Mouse (Mus musculus) thymus, postnatal 36 days (tissue): ENCODE data around the gene Pafah1b2.

Experiments used
- DNase-seq, 2 experiments: peaks; one replicate each; pipeline ENCODE4 v3.0.0; 2022; ENCODE audit warnings: mixed read lengths in 2 of 2

Gene Pafah1b2

GRCm38 (mm10) chr9:46026058-46026849 lies 13.8 kb upstream of the Pafah1b2 start:
- no peak for DNase-seq

GRCm38 (mm10) chr9:46023591-46023990 lies 11.1 kb upstream of the Pafah1b2 start:
- no peak for DNase-seq

DNA sequence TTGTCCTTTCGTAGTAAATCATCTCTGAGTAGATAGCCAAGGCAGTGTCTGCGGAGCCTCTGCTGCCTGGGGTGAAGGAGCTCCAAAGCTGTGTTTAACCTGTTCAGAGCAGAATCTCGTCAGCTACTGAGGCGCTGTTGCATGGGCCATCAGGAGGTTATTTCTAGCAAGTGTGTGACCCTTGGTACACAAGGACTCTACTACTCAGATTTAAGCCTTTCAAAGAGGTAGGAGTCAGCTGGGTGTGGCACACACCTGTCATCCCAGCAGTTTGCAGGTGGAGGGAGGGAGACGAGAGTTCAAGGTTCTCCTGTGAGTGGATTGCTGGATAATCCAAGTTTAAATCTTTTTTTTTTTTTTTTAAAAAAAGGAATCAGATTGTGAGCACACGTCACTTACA lies 7.5 kb upstream of the Pafah1b2 start:
- DNase-seq = no peak

DNA sequence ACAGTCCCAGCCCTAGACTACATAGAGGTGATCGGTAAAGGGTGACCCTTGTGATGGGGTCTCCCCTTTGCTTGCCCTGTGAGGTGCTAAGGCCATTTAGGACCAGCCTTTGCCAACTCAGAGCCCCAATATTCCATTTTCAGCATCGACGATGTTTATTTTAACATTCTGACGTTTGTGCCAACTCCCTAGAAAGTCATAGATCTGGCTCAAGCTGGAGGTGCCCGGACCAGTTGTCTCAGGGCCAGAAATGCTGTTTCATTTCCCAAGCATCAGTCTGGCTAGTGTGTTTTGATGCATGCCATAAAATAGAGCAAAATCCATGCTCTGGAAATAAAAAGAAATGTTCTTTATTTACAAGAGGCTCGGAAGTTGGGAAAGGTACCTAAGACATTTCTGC lies 5.8 kb upstream of the Pafah1b2 start:
- no peak for DNase-seq

- DNase-seq = no peak
Observed at GRCm38 (mm10) chr9:46016417-46016816, 3.9 kb upstream of the Pafah1b2 start.

DNA sequence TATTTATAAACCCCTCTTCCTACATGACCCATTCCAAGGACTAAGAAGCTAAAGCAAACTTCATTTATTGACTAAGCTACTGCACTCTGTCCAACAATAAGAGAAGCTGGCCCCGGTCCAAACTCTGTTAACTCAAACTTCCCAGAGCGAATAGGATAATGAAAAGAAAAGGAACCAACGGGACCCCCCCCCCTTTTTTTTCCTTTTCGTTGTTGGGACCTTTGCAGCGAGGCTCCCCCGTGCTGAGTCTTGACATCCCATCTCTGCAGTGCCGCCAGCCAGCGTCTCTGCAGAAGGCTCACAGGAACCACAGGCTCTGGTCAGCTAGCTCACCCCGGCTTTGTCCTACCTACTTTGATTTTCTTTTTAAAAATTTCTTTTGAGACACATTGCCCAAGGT lies 3.3 kb upstream of the Pafah1b2 start:
- DNase-seq = no peak

GRCm38 (mm10) chr9:46015081-46015551 lies 2.6 kb upstream of the Pafah1b2 start:
- DNase-seq = no peak

GRCm38 (mm10) chr9:46014251-46014681 lies 1.8 kb upstream of the Pafah1b2 start:
- DNase-seq = peak; percentile 57 to 66

DNA sequence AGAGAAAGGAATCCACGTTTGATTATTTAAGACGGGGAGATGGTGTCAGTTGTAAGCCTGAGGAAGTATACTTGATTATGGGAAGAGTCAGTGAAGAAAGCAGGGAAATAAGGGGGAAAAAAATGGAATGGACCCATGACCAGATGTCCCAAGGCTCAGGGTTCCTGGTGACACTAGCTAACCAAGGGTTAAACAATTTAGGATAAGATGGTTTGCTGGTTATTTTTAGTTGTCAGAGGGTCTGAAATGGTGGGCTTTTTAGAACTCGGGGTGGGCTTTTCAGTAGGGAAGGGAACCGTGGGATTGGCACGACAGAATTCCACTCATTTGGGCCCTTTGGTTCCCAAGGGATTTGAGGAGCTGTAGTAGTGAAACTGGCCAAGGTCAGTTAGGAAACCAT lies 1.1 kb upstream of the Pafah1b2 start:
- no peak for DNase-seq

DNA sequence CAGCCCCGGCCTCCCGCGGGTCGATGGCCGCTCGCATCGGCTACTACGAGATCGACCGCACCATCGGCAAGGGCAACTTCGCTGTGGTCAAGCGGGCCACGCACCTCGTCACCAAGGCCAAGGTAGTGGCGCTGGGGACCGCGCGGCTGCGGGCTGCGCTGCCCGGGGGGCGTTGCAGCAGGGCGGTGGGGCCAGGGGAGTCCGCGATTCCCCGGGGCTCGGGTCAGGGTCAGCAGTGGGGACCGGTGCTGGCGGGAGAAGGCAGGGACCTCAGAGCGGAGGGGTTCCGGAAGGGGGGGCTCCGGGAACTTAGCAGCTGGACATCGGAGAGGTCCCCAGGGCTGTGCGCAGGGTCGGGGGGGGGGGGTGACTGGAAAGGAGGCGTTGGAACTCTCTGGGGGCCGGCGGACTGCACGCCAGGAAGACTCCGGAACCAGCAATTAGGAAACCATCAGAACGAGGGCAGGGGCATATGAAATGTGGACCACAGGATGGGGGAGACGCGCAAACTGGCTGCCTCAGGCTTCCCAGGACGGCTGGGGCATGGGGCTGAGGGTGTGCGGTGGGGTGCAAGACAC lies 608 bp upstream of the Pafah1b2 start:
- peak in 1 of 2 experiments; percentile 51 for DNase-seq

DNA sequence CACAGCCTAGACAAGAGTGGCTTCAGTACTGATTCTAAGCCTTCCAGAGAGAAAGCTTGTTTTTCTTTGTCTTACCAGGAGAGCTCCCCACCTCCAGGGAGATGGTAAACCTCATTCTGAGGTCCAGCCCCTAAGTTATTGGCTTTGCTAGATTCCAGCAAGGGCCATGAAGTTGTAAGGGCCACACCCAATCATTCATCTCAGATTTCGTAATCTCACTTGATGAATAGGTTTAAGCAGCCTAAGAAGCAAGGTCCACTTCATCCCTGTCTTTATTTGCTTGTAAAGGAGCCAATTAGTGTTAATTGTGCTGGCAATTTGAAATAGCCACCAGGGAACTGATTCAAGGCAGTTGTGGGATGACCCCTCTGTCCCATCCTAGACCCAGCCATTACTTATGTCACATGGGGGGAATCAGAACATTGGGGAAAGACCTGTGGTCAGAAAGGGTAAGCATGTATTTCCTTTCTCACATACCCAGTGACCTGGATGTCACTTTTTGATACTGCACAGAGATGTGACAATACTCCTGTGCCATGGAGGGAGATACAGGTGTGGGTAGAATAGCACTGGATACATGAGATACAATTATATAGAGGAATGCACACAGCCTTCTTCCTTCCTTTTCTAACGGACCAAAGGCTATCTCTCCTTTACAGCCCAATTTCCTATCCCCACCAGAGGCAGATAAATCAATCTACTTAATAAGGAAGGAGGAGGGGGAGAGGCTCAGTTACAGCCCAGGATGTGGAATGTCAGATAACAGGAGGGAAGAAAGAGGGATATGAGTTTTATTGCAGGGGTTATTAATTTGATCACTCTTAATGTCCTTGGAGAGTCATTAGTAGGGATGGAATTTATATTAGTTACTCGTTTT lies 1.2 kb downstream of the Pafah1b2 start:
- no peak for DNase-seq

DNA sequence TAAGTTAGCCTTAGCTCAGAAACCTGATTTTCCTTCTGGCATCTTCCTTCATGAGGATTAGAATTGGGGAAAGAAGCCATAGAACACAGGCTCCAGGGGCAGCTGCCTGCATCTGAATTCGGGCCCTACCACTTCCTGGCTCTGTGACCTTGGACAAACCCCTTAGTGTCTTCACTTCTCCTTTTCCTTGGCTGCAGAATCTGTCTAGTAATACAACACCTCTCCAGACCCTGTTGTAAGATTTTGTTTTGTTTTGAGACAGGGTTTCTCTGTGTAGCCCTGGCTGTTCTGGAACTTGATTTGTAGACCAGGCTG lies 2.9 kb downstream of the Pafah1b2 start:
- no peak for DNase-seq

DNA sequence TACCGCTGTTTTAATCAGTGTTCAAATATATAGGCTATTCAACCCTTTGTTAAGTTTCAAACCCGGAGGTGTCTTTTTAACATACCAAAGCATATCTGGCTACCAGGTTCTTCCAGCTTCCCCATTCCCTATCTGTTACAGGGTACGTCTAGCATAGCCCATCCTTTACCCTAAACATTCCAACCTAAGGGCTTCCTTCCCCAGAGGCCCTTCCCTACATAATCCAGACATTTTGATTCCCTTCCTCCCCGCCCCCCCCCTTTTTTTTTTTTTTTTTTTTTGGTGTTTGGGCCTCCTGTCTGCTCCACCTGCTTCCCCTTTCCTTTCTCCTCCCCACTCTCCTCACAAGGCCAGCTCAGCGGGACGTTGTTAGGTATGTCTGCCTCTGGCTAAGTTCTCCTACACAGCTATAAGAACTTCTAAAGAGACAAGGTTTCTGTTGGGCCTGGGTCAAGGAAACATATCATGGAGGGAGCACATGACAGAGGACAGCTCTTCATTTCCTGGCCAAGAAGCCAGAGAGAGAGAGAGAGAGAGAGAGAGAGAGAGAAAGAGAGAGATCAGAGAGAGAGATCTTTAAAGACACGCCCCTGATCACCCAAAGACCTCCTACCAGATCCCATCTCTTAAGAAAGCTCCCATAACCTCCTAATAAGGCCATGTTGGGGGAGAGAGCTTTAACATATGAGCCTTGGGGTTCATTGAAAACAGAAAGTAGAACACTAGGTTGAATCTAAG lies 3.4 kb downstream of the Pafah1b2 start:
- no peak for DNase-seq

DNA sequence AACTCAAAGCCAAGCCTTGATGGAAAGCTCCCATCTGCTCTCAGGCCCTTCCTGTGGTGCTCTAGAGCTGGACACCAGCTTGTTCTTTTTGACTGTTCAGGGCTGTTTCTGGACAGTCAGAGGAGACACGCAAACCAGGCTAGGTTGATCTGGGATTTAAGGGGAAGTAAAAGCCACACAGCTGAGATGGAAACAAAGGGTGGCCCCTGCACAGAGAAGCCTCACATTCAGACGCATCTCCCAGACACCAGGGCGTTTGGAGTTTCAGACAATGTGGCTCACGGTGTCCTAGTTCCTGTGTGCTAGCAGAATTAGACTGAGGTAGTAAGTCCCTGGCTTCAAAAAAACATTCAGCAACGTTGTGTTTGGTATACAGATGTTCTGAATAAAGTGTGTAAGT lies 6.3 kb downstream of the Pafah1b2 start:
- no peak for DNase-seq

GRCm38 (mm10) chr9:46004529-46004928 lies 8.0 kb downstream of the Pafah1b2 start:
- no peak for DNase-seq

DNA sequence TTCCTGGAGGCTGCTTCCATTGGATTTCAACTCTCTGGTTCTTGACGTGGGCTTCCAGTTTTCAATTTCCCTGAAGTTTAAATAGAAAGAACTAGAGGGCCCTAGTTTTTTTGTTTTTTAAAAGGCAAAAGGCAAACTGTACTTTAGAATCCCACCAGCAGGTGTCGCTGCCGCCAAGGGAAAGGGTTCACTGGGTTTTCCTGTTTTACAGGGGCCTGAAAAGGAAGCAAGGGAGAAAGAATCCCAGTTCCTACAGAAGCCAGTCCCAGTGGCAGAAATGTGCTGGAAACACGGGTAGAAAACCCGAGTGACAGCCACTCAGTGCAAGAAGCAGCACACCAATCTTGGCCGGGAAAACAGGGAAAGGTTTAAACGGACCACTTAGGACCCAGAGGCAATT lies 8.8 kb downstream of the Pafah1b2 start:
- DNase-seq = peak; percentile 62 to 80

GRCm38 (mm10) chr9:45999009-45999408 lies 13.5 kb downstream of the Pafah1b2 start:
- no peak for DNase-seq

- DNase-seq = no peak
Observed at GRCm38 (mm10) chr9:45985229-45985567, 27.3 kb downstream of the Pafah1b2 start.

- DNase-seq = peak; percentile 89 to 91
Observed at GRCm38 (mm10) chr9:45984409-45985228, 27.9 kb downstream of the Pafah1b2 start.

DNA sequence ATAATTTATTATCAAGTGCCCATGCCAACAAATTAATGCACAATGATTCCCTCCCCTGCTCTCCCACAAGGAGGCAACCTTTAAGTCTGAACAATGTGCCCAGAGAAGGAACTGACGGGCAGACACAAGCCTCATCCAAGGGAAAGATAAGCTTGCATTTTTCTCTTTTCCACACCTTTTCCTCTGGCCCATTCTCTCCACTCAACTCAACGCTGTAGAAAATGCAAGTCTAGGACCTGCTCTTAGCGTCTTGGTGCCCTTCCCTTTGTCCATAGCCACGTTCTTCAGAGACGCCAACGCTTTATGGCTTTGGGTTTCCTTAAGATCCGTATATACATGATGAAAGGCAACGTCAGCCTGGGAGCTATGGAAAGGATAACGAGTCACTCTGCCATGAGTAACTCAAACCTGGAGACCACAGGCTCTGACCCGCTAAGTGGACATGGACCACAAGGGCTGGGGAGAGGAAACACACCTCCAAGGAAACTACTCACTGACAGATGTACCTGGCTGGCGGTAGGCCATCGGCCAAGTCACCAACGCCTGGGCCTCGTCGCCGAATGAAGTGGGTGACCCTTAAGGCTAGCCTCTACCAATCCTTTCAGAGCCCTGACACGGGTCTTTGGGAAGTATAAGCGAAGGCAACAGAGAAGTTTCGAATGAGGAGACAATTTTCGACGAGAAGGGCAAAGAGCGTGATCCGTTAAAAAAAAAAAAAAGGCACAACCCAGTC lies 28.6 kb downstream of the Pafah1b2 start:
- DNase-seq = peak; percentile 19 to 23

DNA sequence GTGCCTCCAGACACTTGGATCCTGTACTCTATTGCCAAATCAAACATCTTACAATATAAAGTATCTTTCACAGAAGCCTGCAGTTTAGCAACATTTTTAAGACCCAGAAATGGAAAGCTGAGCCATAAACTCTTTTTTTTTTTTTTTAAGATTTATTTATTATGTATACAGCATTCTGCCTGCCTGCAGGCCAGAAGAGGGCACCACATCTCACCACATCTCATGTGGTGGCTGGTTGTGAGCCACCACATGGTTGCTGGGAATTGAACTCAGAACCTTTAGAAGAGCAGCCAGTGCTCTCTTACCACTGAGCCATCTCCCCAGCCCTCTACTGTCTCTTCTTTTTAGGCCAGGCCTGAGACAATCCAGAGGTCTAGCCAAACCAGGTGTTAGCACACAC lies 31.2 kb downstream of the Pafah1b2 start:
- DNase-seq = no peak
